Mouse (Mus musculus) stomach, embryonic 15.5 days (tissue): ENCODE results near the gene Arhgap8. TPM values are rescaled to one million over a fixed set of nuclear protein-coding genes. Genes with fewer than 3 reads are reported as not detected.
"Not testable (repeated sequence)": the region's sequence is repeated elsewhere in the genome, so short reads cannot be mapped to it uniquely, and the experiment has no call there.

ENCODE experiments used
- ATAC-seq: fragments of 200-750 bp; cut with Nextera tagmentation; 2 replicates; pipeline ENCODE4 v1.8.0; 2017; ENCODE audit warnings: low read depth, moderate number of reproducible peaks, moderate TSS enrichment; ENCODE audit not compliant: insufficient read depth, low FRiP score
- H3K27ac ChIP-seq: fragments of 300-500 bp; sonication (generic); 2 replicates; pipeline ENCODE4 v1.5.1; 2015; ENCODE audit warnings: mild to moderate bottlenecking, inconsistent platforms
- H3K27me3 ChIP-seq: fragments of 300-500 bp; sonication (generic); replicated peaks from 2 replicates; pipeline ENCODE4 v1.6.1; 2015; ENCODE audit warnings: inconsistent platforms
- H3K36me3 ChIP-seq: fragments of 300-500 bp; sonication (generic); 2 replicates; pipeline ENCODE4 v1.6.1; 2015; ENCODE audit warnings: inconsistent platforms
- H3K4me1 ChIP-seq: fragments of 300-500 bp; sonication (generic); 2 replicates; pipeline ENCODE4 v1.6.1; 2015; ENCODE audit warnings: inconsistent platforms
- H3K4me2 ChIP-seq: fragments of 300-500 bp; sonication (generic); 2 replicates; pipeline ENCODE4 v1.6.1; 2015; ENCODE audit warnings: mild to moderate bottlenecking, inconsistent platforms
- H3K4me3 ChIP-seq: fragments of 300-500 bp; sonication (generic); replicated peaks from 2 replicates; pipeline ENCODE4 v1.5.1; 2015; ENCODE audit warnings: inconsistent platforms
- H3K9ac ChIP-seq: fragments of 300-500 bp; sonication (generic); 2 replicates; pipeline ENCODE4 v1.6.1; 2015; ENCODE audit warnings: inconsistent platforms
- H3K9me3 ChIP-seq: fragments of 300-500 bp; sonication (generic); 2 replicates; pipeline ENCODE4 v1.6.1; 2016; ENCODE audit warnings: inconsistent platforms
- WGBS: fragments of 180-500 bp; shearing (Covaris S2); methylation state at CpG from one replicate; pipeline ENCODE4 v1.1.7; 2015; 5-methylcytosine and 5-hydroxymethylcytosine counted together
- polyA plus RNA-seq: library from polyadenylated mRNA; unstranded; fragments of >200 nt; fragmentation: Nextera tagmentation; extraction: Ambion mirVana; gene quantifications from 2 replicates; pipeline ENCODE4 v1.2.1, GENCODE M21; 2015

The Arhgap8 gene
- polyA plus RNA-seq, 1 experiment from 2014 or later: 10.3 TPM

- H3K36me3 ChIP-seq: no peaks in the 10 kb centered on the region
- H3K4me1 ChIP-seq: peaks cover 24% of the 10 kb centered on the region
- H3K27me3 ChIP-seq: no peaks in the 10 kb centered on the region
- no peaks in the 10 kb centered on the region for H3K9me3 ChIP-seq
- ATAC-seq: no peak
- H3K4me2 ChIP-seq: no peak overlapping the region
- H3K27ac ChIP-seq: no peak overlapping the region
- no peak overlapping the region for H3K4me3 ChIP-seq
- 58% methylated on average over 3 of the region's 3 CpGs for WGBS
- no peak overlapping the region for H3K9ac ChIP-seq
These were observed 1.1 kb upstream of the Arhgap8 start for GRCm38 (mm10) chr15:84718785-84719184.

GRCm38 (mm10) chr15:84720291-84721204 is 696 bp downstream of the Arhgap8 start:
- no peak overlapping the region; the same call in 1 of the 2 replicates for H3K27ac ChIP-seq

DNA sequence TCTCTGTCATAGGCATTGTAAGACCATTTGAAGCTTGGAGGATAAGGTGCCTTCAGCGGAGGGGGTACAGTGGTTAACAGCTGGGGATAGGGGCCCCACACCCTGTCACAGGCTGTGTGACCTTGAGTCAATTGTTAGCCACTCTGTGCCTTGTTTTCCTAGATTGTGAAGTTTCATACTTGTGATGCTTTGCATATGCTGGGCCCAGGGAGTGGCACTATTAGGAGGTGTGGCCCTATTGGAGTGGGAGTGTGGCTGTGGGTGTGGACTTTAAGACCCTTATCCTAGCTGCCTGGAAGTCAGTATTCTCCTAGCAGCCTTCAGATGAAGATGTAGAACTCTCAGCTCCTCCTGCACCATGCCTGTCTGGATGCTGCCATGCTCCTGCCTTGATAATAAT is 3.8 kb downstream of the Arhgap8 start:
- peaks cover 26% of the 10 kb centered on the region for H3K4me1 ChIP-seq
- not testable (repeated sequence) for H3K36me3 ChIP-seq, H3K4me3 ChIP-seq, H3K9ac ChIP-seq, ATAC-seq, H3K9me3 ChIP-seq, H3K4me2 ChIP-seq, H3K27me3 ChIP-seq
- WGBS: 89% methylated on average over 1 of the region's 1 CpGs
- H3K27ac ChIP-seq: peak overlapping the region; percentile 69; the same call in 1 of the 2 replicates

More at GRCm38 (mm10) chr15:84720291-84721204, 696 bp downstream of the Arhgap8 start:
- no peaks in the 10 kb centered on the region for H3K36me3 ChIP-seq
- no peaks in the 10 kb centered on the region for H3K27me3 ChIP-seq
- H3K4me1 ChIP-seq: peaks cover 13% of the 10 kb centered on the region; the same call in 1 of the 2 replicates
- WGBS: 7% methylated on average over 33 of the region's 33 CpGs
- H3K9ac ChIP-seq: no peak overlapping the region; the same call in 1 of the 2 replicates
- H3K4me2 ChIP-seq: peak overlapping the region; percentile 94
- no peaks in the 10 kb centered on the region for H3K9me3 ChIP-seq
- H3K4me3 ChIP-seq: peak overlapping the region; percentile 47
- no peak for ATAC-seq

DNA sequence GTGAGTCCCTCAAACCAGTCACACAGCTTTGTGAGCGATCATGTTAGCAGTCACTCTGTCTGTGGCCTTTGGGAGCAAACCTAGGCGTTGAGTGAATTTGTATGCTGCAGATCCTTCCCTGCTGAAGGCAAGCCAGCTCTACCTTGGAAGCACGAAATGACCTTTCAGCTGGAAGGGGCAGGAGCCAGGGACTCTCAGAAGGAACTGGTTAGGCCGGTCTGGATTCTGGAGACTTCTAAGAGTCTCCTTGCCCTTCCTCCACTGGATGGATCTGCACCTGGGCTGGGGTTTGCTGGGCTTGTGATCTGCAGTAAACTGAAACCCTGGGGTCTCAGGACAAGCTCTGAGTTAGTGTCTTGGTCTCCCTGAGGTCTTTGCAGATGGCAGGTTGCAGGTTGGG is 4.3 kb downstream of the Arhgap8 start:
- Histone ChIP-seq H3K27ac (peak overlapping the region; percentile 69; the same call in 1 of the 2 replicates), H3K27me3 (no peaks in the 10 kb centered on the region), H3K9me3 (no peaks in the 10 kb centered on the region), H3K4me2 (no peak overlapping the region), H3K9ac (no peak overlapping the region), H3K4me1 (peaks cover 25% of the 10 kb centered on the region), H3K4me3 (no peak overlapping the region), H3K36me3 (no peaks in the 10 kb centered on the region)
- ATAC-seq: peak; percentile 54; the same call in 1 of the 2 replicates
- WGBS: 48% methylated on average over 4 of the region's 4 CpGs

- no peak overlapping the region for H3K9ac ChIP-seq
- ATAC-seq: no peak
- H3K36me3 ChIP-seq: no peaks in the 10 kb centered on the region
- H3K4me1 ChIP-seq: peaks cover 13% of the 10 kb centered on the region
- H3K4me2 ChIP-seq: no peak overlapping the region
- H3K4me3 ChIP-seq: no peak overlapping the region
- no peaks in the 10 kb centered on the region for H3K9me3 ChIP-seq
- H3K27me3 ChIP-seq: no peaks in the 10 kb centered on the region
- H3K27ac ChIP-seq: no peak overlapping the region
- 78% methylated on average over 6 of the region's 6 CpGs for WGBS
These were observed 9.8 kb downstream of the Arhgap8 start for GRCm38 (mm10) chr15:84729685-84730084.

DNA sequence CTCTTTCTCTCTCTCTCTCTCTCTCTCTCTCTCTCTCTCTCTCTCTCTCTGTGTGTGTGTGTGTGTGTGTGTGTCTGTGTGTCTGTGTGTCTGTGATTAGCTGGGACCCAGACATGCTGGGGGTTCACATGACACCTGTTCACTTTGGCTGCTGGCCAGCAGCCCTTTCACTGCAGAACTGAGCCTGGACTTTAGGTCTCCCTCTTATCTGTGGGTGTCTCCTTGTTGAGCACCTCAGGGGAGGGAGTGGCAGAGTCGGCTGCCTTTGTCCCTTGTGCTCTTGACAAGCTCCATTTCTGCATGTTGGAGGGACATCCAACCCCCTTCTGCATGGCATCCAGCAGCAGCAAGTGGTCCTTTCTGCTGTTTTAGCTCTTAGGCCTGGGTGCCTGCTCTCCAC is 11.0 kb downstream of the Arhgap8 start:
- H3K9ac ChIP-seq: no peak overlapping the region
- 50% methylated on average over 1 of the region's 1 CpGs for whole genome bisulfite sequencing
- H3K27me3 ChIP-seq: no peaks in the 10 kb centered on the region
- no peak overlapping the region for H3K4me3 ChIP-seq
- ATAC-seq: no peak
- H3K36me3 ChIP-seq: no peaks in the 10 kb centered on the region
- H3K4me2 ChIP-seq: no peak overlapping the region
- no peaks in the 10 kb centered on the region for H3K9me3 ChIP-seq
- H3K4me1 ChIP-seq: peaks cover 13% of the 10 kb centered on the region
- H3K27ac ChIP-seq: no peak overlapping the region

GRCm38 (mm10) chr15:84731676-84732424 is 12.0 kb downstream of the Arhgap8 start:
- Histone ChIP-seq H3K36me3 (no peaks in the 10 kb centered on the region), H3K9me3 (no peaks in the 10 kb centered on the region), H3K4me2 (no peak overlapping the region), H3K4me3 (no peak overlapping the region), H3K27me3 (no peaks in the 10 kb centered on the region), H3K9ac (no peak overlapping the region), H3K4me1 (peaks cover 12% of the 10 kb centered on the region), H3K27ac (no peak overlapping the region)
- no peak for ATAC-seq
- 66% methylated on average over 18 of the region's 18 CpGs for WGBS

DNA sequence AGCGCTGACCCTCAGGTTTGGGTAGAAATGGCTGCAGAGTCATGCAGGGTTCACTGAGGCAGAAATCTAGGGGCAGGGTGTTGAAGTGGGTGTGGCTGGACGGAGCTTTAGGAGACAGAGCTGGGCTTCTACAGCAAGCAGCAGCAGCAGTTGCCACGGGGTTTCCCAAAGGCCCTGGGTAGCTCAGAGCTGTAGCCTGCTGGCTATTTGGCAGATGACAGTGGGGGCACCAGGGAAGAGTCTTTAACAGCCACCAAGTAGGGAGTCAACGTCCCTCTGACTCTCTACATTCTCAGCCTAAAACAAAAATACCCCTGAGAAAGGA is 12.5 kb downstream of the Arhgap8 start:
- Histone ChIP-seq H3K4me1 (peaks cover 10% of the 10 kb centered on the region), H3K27ac (no peak overlapping the region), H3K9me3 (no peaks in the 10 kb centered on the region), H3K36me3 (no peaks in the 10 kb centered on the region), H3K27me3 (no peaks in the 10 kb centered on the region), H3K9ac (no peak overlapping the region), H3K4me3 (no peak overlapping the region), H3K4me2 (no peak overlapping the region)
- no peak for ATAC-seq
- WGBS: 70% methylated on average over 4 of the region's 4 CpGs

- no peaks in the 10 kb centered on the region for H3K27me3 ChIP-seq
- no peaks in the 10 kb centered on the region for H3K4me1 ChIP-seq
- 72% methylated on average over 11 of the region's 11 CpGs for whole genome bisulfite sequencing
- H3K4me2 ChIP-seq: no peak overlapping the region
- H3K4me3 ChIP-seq: no peak overlapping the region
- H3K36me3 ChIP-seq: no peaks in the 10 kb centered on the region
- H3K9me3 ChIP-seq: no peaks in the 10 kb centered on the region
- H3K27ac ChIP-seq: no peak overlapping the region
- ATAC-seq: no peak
- no peak overlapping the region for H3K9ac ChIP-seq
These were observed 16.6 kb downstream of the Arhgap8 start for GRCm38 (mm10) chr15:84736346-84736993.

DNA sequence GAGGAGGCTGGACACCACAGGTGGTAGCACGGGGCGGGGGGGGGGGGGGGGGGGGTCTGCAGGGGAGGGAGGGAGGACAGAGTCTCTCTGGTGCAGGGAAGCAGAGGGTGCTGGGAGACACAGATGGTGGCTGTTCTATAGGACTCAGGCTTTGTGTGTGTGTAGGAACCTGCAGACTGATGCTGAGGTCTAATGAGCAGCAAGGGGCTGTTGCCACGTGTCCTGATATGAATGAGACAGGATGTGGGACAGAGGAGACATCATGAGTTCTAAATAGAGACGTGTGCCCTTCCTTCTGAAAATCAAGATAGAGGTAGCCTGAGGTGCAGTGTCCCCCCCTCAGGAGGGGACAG is 17.1 kb downstream of the Arhgap8 start:
- no peak overlapping the region for H3K4me3 ChIP-seq
- H3K27ac ChIP-seq: no peak overlapping the region
- ATAC-seq: no peak
- no peak overlapping the region for H3K4me2 ChIP-seq
- no peaks in the 10 kb centered on the region for H3K27me3 ChIP-seq
- H3K9ac ChIP-seq: no peak overlapping the region
- no peaks in the 10 kb centered on the region for H3K4me1 ChIP-seq
- no peaks in the 10 kb centered on the region for H3K36me3 ChIP-seq
- H3K9me3 ChIP-seq: no peaks in the 10 kb centered on the region
- 61% methylated on average over 2 of the region's 4 CpGs for WGBS

DNA sequence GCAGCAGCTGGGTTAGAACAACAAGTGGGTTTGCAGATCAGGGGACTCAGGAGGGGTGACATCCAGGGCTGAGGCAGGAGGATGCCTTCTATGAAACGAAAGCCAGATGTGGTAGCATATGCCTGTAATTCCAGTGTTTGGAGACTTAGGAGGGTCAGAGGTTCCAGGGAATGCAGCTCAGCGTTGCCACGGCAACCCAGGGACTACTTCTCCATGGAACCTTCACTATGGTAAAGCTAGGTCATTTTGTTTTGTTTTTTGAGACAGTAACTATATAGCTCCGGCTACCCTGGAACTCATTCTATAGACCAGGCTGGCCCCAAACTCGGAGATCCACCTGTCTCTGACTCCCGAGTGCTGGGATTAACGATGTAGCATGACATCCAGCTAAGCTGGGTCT is 18.4 kb downstream of the Arhgap8 start:
- no peak for ATAC-seq
- no peak overlapping the region for H3K4me3 ChIP-seq
- H3K4me1 ChIP-seq: no peaks in the 10 kb centered on the region
- no peak overlapping the region for H3K27ac ChIP-seq
- no peaks in the 10 kb centered on the region for H3K36me3 ChIP-seq
- H3K27me3 ChIP-seq: no peaks in the 10 kb centered on the region
- no peaks in the 10 kb centered on the region for H3K9me3 ChIP-seq
- no peak overlapping the region for H3K4me2 ChIP-seq
- 88% methylated on average over 7 of the region's 7 CpGs for WGBS
- H3K9ac ChIP-seq: no peak overlapping the region

DNA sequence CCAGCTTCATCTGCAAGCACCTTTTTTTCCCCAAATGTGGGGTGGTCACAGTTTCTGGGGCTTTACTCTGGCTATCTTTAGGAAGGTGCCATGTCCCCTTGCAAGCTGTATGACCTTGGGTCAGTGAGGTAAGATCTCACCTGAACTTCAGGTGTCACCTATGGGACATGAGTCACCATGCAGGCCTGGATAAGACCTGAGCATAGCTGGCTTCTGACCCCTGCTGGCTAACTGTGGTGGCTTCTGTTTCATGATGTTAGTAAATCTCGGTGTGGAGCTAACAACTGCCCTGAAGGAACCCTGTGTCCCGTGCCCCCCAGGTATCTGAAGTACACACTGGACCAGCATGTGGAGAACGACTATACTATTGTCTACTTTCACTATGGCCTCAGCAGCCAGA is 21.7 kb downstream of the Arhgap8 start:
- Histone ChIP-seq H3K9ac (no peak overlapping the region), H3K36me3 (no peaks in the 10 kb centered on the region), H3K27me3 (no peaks in the 10 kb centered on the region), H3K4me2 (no peak overlapping the region), H3K27ac (no peak overlapping the region), H3K4me3 (no peak overlapping the region), H3K4me1 (no peaks in the 10 kb centered on the region), H3K9me3 (no peaks in the 10 kb centered on the region)
- WGBS: 71% methylated on average over 3 of the region's 3 CpGs
- no peak for ATAC-seq
